8 mouse cellular contexts compared by ENCODE assay signal in genomic region chr10:82127850-82128401, GRCm38 (mm10). TPM values are rescaled to one million over a fixed set of nuclear protein-coding genes. Genes with fewer than 3 reads are reported as not detected.
DNase-seq lines count a peak whose midpoint lies in the region; ATAC-seq lines count a peak whose summit lies in the region.

TSS of gene AU041133 (plus strand) at chr10:82128013.

- 4% methylated on average over 41 of the region's 41 CpGs for WGBS in hindbrain, embryonic 12.5 days

- peaks cover 48% of the 10 kb centered on the region for H3K9me3 ChIP-seq in hindbrain, embryonic 12.5 days (replicated peaks)

- peak; percentile 94 for DNase-seq in NIH3T3 (ENCODE audit: low read depth)
- DNase-seq in cerebellum, postnatal 10 days, result peak; percentile 92 to 93
- peak; percentile 88 for DNase-seq in frontal cortex, postnatal 10 days (ENCODE audit: low spot score in 2 of 2)
- peak; percentile 91 to 92 for DNase-seq in layer of hippocampus, postnatal 14 days (ENCODE audit: low spot score in 2 of 2)
- DNase-seq in lung, postnatal 14 days, result peak; percentile 83
- peak; percentile 85 for DNase-seq in retina, adult 2 months (ENCODE audit: low read depth, low spot score)
- DNase-seq in thymus, postnatal 36 days, result peak; percentile 81 to 88

- H3K4me3 ChIP-seq in hindbrain, embryonic 12.5 days, result peak within 1 kb of the TSS; percentile 62

- no peaks in the 10 kb centered on the region for H3K4me1 ChIP-seq in hindbrain, embryonic 12.5 days

- peak within 1 kb of the TSS; percentile 82 for H3K27ac ChIP-seq in hindbrain, embryonic 12.5 days

- peak; percentile 100 for ATAC-seq in hindbrain, embryonic 12.5 days (ENCODE audit: low FRiP score)

- H3K9ac ChIP-seq in hindbrain, embryonic 12.5 days, result peak within 1 kb of the TSS; percentile 66

- peaks cover 13% of the 10 kb centered on the region; the same call in 1 of the 2 replicates for H3K36me3 ChIP-seq in hindbrain, embryonic 12.5 days

- peak within 1 kb of the TSS; percentile 52 for H3K4me2 ChIP-seq in hindbrain, embryonic 12.5 days (replicated peaks)

- no peaks in the 10 kb centered on the region for H3K27me3 ChIP-seq in hindbrain, embryonic 12.5 days

RNA-seq across cellular contexts. Expression of gene AU041133, which starts in this region (rescaled TPM):
- polyA plus RNA-seq in hindbrain, embryonic 12.5 days (2016; fragmentation: Nextera tagmentation; extraction: Ambion mirVana), result 6.3 and 7.1 TPM in 2 replicates
- total RNA-seq in layer of hippocampus, postnatal 14 days (2021), result 10 to 100 TPM; 10.2 to 10.9 TPM

Comparison
In these comparisons a context has a peak if more than half of its experiments do, and no peak if none do; other contexts are left out.
1. Peak in every context shown above with its lines: DNase-seq, ATAC-seq, H3K4me3 ChIP-seq and H3K27ac ChIP-seq.